Mouse (Mus musculus) right cerebral cortex, postnatal 14 days (tissue): ENCODE data around the gene Stk39.

ENCODE experiments used
- DNase-seq: peaks from one replicate; pipeline ENCODE4 v3.0.0; 2022

The Stk39 gene

GRCm38 (mm10) chr2:68379631-68380030, 92.4 kb downstream of the Stk39 start:
- no peak for DNase-seq

- no peak for DNase-seq
Measured at GRCm38 (mm10) chr2:68378319-68378718, 93.7 kb downstream of the Stk39 start.

- no peak for DNase-seq
Measured at GRCm38 (mm10) chr2:68377251-68377681, 94.8 kb downstream of the Stk39 start.

GRCm38 (mm10) chr2:68376660-68377059, 95.4 kb downstream of the Stk39 start:
- no peak for DNase-seq

GRCm38 (mm10) chr2:68374202-68374601, 97.9 kb downstream of the Stk39 start:
- DNase-seq = no peak

GRCm38 (mm10) chr2:68371912-68372311, 100.2 kb downstream of the Stk39 start:
- DNase-seq = no peak

GRCm38 (mm10) chr2:68370326-68370725, 101.7 kb downstream of the Stk39 start:
- DNase-seq = no peak

- DNase-seq = no peak
Measured at GRCm38 (mm10) chr2:68369080-68369479, 103.0 kb downstream of the Stk39 start.

GRCm38 (mm10) chr2:68367944-68368343, 104.1 kb downstream of the Stk39 start:
- peak; percentile 40 for DNase-seq

- DNase-seq = no peak
Measured at GRCm38 (mm10) chr2:68366897-68367193, 105.2 kb downstream of the Stk39 start.

GRCm38 (mm10) chr2:68366091-68366896, 105.8 kb downstream of the Stk39 start:
- DNase-seq = no peak

GRCm38 (mm10) chr2:68365504-68365903, 106.6 kb downstream of the Stk39 start:
- no peak for DNase-seq

- DNase-seq = no peak
Measured at GRCm38 (mm10) chr2:68364181-68364900, 107.7 kb downstream of the Stk39 start.

- DNase-seq = no peak
Measured at GRCm38 (mm10) chr2:68363159-68363558, 108.9 kb downstream of the Stk39 start.

GRCm38 (mm10) chr2:68361701-68362100, 110.4 kb downstream of the Stk39 start:
- DNase-seq = no peak

GRCm38 (mm10) chr2:68350621-68351020, 121.4 kb downstream of the Stk39 start:
- DNase-seq = peak; percentile 61

GRCm38 (mm10) chr2:68349593-68350383, 122.3 kb downstream of the Stk39 start:
- peak; percentile 90 for DNase-seq

- peak; percentile 35 for DNase-seq
Measured at GRCm38 (mm10) chr2:68348966-68349365, 123.1 kb downstream of the Stk39 start.

GRCm38 (mm10) chr2:68346606-68347237, 125.3 kb downstream of the Stk39 start:
- DNase-seq = no peak

- DNase-seq = no peak
Measured at GRCm38 (mm10) chr2:68345269-68345668, 126.8 kb downstream of the Stk39 start.

- no peak for DNase-seq
Measured at GRCm38 (mm10) chr2:68343751-68344150, 128.3 kb downstream of the Stk39 start.

GRCm38 (mm10) chr2:68342122-68342646, 129.9 kb downstream of the Stk39 start:
- DNase-seq = no peak

GRCm38 (mm10) chr2:68336913-68337312, 135.2 kb downstream of the Stk39 start:
- no peak for DNase-seq
